Mouse (Mus musculus) gastrocnemius, adult 8-10 months (tissue): ENCODE measurements around the gene Selenos. TPM values are rescaled to one million over a fixed set of nuclear protein-coding genes. Genes with fewer than 3 reads are reported as not detected.
"Not testable (repeated sequence)": the region's sequence is repeated elsewhere in the genome, so short reads cannot be mapped to it uniquely, and the experiment has no call there.

Experiments used
- DNase-seq, 2 experiments: peaks; one replicate each; pipeline ENCODE4 v3.0.0; 2022; ENCODE audit warnings: low spot score in 2 of 2
- total RNA-seq, 4 experiments: library from RNA; stranded (reverse); gene quantifications; 2 replicates each; pipeline ENCODE4 v1.2.4; 2022

The Selenos gene
- 10 to 100 TPM; 27.1 to 38.7 (median 30.3) TPM for total RNA-seq

- peak; percentile 92 to 94 for DNase-seq
These were observed at the start of gene Selenos for GRCm38 (mm10) chr7:66079364-66080230. TSS of gene Selenos (plus strand) at chr7:66079649.

DNA sequence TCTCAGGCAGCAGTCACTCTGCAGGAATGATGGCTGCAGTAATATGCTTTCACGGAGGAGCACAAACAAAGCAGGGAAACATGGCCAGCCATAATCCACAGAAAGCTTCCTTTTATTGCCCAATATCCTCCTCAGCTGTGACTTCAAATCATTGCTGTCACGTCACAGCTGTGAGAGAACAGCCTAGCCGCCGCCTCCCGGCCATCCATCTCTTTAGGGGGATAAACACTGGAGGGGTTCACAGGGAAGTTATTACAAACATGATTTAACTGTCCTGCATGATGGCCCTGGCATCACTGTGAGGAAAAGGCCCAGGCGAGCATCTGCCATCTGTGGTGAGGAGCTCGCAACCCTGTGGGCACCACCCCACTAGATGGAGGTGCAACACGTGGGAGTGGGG lies 42.6 kb upstream of the Selenos start:
- DNase-seq, result no peak

DNA sequence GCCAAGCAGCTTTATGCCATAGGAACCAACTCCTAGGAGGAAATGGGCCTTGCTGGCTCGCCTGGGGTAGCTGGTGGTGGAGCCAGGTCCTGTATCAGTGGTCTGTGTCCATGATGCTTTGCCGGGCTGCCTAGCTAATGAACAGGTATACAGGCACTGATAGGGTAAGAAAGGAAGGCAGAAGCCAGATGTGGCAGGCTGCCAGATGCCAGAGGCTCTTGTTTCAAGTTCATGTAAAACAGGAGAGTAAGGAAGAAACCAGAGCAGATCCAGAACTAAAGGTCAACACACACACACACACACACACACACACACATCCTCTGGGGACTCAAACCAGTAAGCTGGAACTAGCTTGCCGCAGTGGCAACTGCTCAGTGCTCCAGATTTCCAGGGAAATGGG lies 41.2 kb upstream of the Selenos start:
- DNase-seq, result no peak

- DNase-seq, result no peak
These were observed 40.7 kb upstream of the Selenos start for GRCm38 (mm10) chr7:66038730-66039129.

GRCm38 (mm10) chr7:66040026-66040814 lies 39.2 kb upstream of the Selenos start:
- DNase-seq, result no peak

- no peak for DNase-seq
These were observed 35.6 kb upstream of the Selenos start, which contains the start of gene Gm45213 for GRCm38 (mm10) chr7:66043552-66044459. TSS of gene Gm45213 (plus strand) at chr7:66043602.

DNA sequence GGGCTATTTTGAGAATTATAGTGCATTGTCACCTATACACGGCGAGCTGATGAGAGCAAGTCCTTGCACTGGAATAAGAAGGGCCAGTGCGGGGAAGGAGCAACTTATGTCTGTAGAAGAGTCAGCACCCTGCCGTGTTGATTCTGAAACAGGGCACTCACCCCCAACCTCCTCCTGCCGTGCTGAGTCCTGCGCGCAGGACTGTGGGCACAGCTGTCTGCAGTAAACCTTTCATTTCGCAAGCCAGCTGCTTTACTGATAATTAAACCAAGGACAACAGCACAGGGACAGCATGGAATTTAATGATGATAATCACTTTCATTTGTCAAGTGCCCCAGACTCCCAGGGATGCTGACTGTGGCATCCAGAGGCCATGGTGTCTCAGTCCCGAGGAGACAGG lies 34.8 kb upstream of the Selenos start:
- no peak for DNase-seq

DNA sequence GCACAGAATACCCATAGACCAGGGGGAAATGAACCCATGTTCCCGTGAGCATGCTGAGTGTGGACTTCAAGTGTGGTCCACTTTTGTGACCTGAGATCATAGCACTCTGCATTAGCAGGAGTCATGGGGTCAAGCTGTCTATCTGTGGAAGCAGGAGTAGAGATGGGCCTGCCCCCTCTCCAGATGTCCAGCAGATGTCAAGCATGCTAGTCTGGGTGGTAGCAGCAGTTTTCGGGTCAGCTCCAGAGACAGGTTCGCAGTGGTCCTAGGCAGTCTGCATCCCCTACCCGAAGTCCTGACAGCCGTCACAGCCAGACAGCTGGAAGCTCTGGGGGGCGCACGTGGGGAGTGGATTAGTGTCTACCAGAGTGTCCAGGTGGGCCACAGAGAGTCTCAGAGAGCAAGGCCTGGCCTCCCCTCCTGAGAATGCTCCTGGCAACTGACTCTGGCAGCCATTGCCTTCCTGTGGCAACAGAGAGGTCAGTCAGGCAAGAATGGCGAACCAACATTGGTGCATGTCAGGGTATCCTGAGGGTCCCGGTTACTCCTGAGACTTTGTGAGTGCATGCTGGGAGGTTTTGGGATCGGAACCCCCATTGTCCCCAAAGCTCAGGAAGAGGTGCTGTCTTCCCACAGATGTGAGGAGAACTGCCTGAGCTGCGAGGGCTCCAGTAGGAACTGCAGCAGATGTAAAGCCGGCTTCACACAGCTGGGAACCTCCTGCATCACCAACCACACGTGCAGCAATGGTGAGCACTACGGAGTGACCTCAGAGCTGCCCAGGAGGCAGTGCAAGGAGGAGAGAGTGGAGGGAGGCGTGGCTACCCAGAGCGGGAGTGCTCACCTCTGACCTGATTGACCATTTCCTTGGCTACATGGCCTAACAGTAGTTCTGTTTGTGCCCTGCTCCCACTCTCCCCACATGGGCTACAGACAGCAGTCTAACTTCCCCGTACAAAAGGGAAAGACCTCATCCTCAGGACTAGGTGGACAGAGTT lies 32.2 kb upstream of the Selenos start:
- DNase-seq, result no peak

DNA sequence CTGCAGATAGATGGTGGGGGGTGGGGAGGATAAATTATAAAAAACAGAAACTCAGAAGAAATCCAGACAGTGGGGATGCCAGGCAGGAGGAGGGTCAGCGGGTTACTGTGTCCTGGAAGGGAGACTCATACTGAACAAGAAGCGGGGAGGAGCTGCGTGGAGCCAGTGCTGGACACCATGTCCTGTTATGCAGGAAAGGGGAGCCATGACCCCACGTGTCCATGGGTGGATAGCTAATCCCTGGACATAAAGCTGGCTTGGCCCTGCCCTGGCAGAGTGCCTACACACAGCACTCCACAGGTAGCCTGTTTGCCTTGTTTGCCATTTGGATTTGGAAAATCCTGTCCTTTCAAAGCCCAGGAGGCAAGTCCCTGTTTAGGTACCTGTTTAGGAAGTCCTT lies 31.5 kb upstream of the Selenos start:
- DNase-seq, result no peak

GRCm38 (mm10) chr7:66048446-66049230 lies 30.8 kb upstream of the Selenos start:
- DNase-seq, result no peak

DNA sequence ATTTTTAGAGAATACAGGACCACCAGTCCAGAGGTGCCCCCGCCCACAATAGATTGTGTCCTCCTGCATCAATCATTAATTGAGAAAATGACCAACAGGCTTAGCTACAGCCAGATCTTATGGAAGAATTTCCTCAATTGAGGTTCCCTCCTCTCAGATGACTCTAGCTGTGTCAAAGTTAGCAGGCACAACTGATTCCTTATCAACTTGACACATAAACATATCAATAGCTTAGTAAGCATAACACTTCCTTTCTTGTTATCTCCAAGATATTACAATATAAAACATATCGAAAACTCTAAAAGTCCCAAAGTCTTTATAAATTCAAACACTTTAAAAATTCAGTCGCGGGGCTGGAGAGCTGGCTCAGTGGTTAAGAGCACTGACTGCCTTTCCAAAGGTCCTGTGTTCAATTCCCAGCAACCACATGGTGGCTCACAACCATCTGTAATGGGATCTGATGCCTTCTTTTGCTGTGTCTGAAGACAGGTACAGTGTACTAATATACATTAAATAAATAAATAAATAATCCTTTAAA lies 25.4 kb upstream of the Selenos start:
- no peak for DNase-seq

- not testable (repeated sequence) for DNase-seq
These were observed 24.1 kb upstream of the Selenos start for GRCm38 (mm10) chr7:66055356-66055755.

GRCm38 (mm10) chr7:66058703-66059102 lies 20.7 kb upstream of the Selenos start, which contains the start of gene Snrpa1:
TSS of gene Snrpa1 (plus strand) at chr7:66059003.
- DNase-seq, result no peak

GRCm38 (mm10) chr7:66060066-66060956 lies 19.1 kb upstream of the Selenos start:
- peak; percentile 75 to 78 for DNase-seq

DNA sequence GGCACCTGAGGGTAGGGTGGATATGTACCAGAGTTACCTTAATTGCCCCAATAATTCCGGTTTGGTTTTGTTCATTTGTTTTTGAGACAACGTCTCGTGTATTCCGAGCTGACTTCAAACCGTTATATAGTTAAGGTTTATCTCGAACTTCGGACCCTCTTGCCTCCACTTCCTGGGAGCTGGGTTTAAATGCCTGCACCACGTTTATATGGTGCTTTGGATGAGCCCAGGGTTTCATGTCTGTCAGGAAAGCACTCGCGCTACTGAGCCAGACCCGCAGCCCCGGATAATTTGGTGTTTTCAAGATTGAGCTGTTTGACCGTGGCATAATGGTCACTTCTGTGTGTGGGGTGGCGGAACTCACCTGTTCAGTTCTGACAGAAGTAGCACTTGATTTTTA lies 18.4 kb upstream of the Selenos start:
- DNase-seq, result no peak

DNA sequence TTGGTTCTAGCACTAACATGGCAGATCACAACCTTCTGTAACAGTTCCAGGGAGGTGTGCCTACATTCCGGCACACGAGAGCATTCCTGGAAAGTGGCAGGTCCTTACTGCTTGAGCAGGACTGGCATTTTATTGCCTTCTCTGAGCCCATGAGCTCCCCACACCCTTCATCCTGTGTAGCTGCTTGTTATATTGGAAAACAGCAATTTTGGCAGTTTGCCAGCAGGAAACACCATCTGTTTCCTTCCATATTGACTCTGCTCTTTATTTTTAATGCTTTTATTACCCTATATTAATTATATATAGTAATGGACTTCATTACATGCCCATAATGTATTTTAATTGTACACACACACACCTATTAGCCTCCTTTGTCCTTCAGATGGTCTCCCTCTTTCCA lies 3.0 kb upstream of the Selenos start:
- DNase-seq, result no peak

- no peak for DNase-seq
These were observed 773 bp downstream of the Selenos start for GRCm38 (mm10) chr7:66080231-66080613.

GRCm38 (mm10) chr7:66083757-66084156 lies 4.3 kb downstream of the Selenos start:
- DNase-seq, result no peak
